Comparison of ENCODE assay signal across 8 mouse cellular contexts in genomic region chr4:47092387-47093021, GRCm38 (mm10). TPM values are rescaled to one million over a fixed set of nuclear protein-coding genes. Genes with fewer than 3 reads are reported as not detected.
DNase-seq lines count a peak whose midpoint lies in the region; ATAC-seq and TF ChIP-seq lines count a peak whose summit lies in the region.

No protein-coding gene starts in this region.

- no peak for DNase-seq in liver, adult 2 months (ENCODE audit: extremely low read depth, low read depth, low spot score)
- DNase-seq in liver = no peak
- DNase-seq in liver, postnatal 0 days = no peak
- peak; percentile 38 for DNase-seq in thymus, postnatal 0 days (ENCODE audit: low spot score)
- no peak for DNase-seq in adrenal gland, adult 18-20 months (ENCODE audit: low spot score in 2 of 2)
- no peak for DNase-seq in layer of hippocampus, postnatal 36 days

- no peak overlapping the region for H3K27ac ChIP-seq in liver, adult 2 months (replicated peaks; ENCODE audit: insufficient read depth, low read depth, low read length)
- H3K27ac ChIP-seq in hindbrain, embryonic 15.5 days (replicated peaks) = no peak overlapping the region
- H3K27ac ChIP-seq in liver, postnatal 0 days (ENCODE audit: low read depth) = no peak overlapping the region

- peaks cover 12% of the 10 kb centered on the region for H3K27me3 ChIP-seq in liver, adult 2 months (ENCODE audit: control insufficient read depth, insufficient read depth, low read length)
- H3K27me3 ChIP-seq in hindbrain, embryonic 15.5 days = peaks cover 29% of the 10 kb centered on the region
- H3K27me3 ChIP-seq in liver, postnatal 0 days (ENCODE audit: insufficient read depth, low read length) = peaks cover 37% of the 10 kb centered on the region

- H3K79me2 ChIP-seq in liver, adult 2 months (ENCODE audit: control insufficient read depth, insufficient read depth, low read length) = no peaks in the 10 kb centered on the region

- H3K9ac ChIP-seq in liver, adult 2 months (ENCODE audit: low read depth, low read length) = no peak overlapping the region
- peak overlapping the region; percentile 71 for H3K9ac ChIP-seq in hindbrain, embryonic 15.5 days
- H3K9ac ChIP-seq in liver, postnatal 0 days (replicated peaks) = no peak overlapping the region

- 0 out of 2 replicates have a peak, but pooled peaks have one; percentile 22 for ATAC-seq in common myeloid progenitor, adult 5-6 weeks (replicated peaks; ENCODE audit: low read depth, poor library complexity, severe bottlenecking)
- ATAC-seq in hindbrain, embryonic 15.5 days (ENCODE audit: low FRiP score, low read depth) = peak; percentile 49; the same call in 1 of the 2 replicates
- ATAC-seq in liver, postnatal 0 days = no peak

- WGBS in liver, adult 2 months = 9% methylated on average over 21 of the region's 21 CpGs
- WGBS in hindbrain, embryonic 15.5 days = under 1% methylated on average over 21 of the region's 21 CpGs
- 3% methylated on average over 21 of the region's 21 CpGs for WGBS in liver, postnatal 0 days (ENCODE audit: insufficient replicate concordance)

- H3K36me3 ChIP-seq in liver, adult 2 months (ENCODE audit: control insufficient read depth, insufficient read depth, low read length) = no peaks in the 10 kb centered on the region
- H3K36me3 ChIP-seq in hindbrain, embryonic 15.5 days = no peaks in the 10 kb centered on the region
- no peaks in the 10 kb centered on the region for H3K36me3 ChIP-seq in liver, postnatal 0 days (replicated peaks; ENCODE audit: insufficient read depth, low read length)

- no peak for TF ChIP-seq POLR2A in liver, adult 2 months (IDR thresholded peaks at IDR 0.05; ENCODE audit: extremely low read depth, insufficient read depth, low read length)

- peak overlapping the region; percentile 60; the same call in 1 of the 2 replicates for H3K4me3 ChIP-seq in liver, adult 2 months (ENCODE audit: insufficient read depth, low read depth, low read length)
- H3K4me3 ChIP-seq in hindbrain, embryonic 15.5 days = peak overlapping the region; percentile 77
- H3K4me3 ChIP-seq in liver, postnatal 0 days (ENCODE audit: low read depth, low read length) = peak overlapping the region; percentile 57

- no peak for TF ChIP-seq EP300 in liver, postnatal 0 days (IDR thresholded peaks at IDR 0.05; ENCODE audit: low read depth)

- TF ChIP-seq CTCF in liver, adult 2 months (IDR thresholded peaks at IDR 0.05; ENCODE audit: low read depth, low read length) = no peak
- TF ChIP-seq CTCF in liver, postnatal 0 days (IDR thresholded peaks at IDR 0.05; ENCODE audit: low read depth) = no peak

- H3K4me1 ChIP-seq in liver, adult 2 months (ENCODE audit: control insufficient read depth, insufficient read depth, low read length) = peaks cover 2% of the 10 kb centered on the region; the same call in 1 of the 2 replicates
- H3K4me1 ChIP-seq in hindbrain, embryonic 15.5 days (replicated peaks) = peaks cover 14% of the 10 kb centered on the region
- peaks cover 7% of the 10 kb centered on the region for H3K4me1 ChIP-seq in liver, postnatal 0 days (ENCODE audit: insufficient read depth)

- peak overlapping the region; percentile 99 for H3K4me2 ChIP-seq in hindbrain, embryonic 15.5 days
- H3K4me2 ChIP-seq in liver, postnatal 0 days (ENCODE audit: low read depth, low read length) = peak overlapping the region; percentile 76

- H3K9me3 ChIP-seq in hindbrain, embryonic 15.5 days = no peaks in the 10 kb centered on the region
- no peaks in the 10 kb centered on the region for H3K9me3 ChIP-seq in liver, postnatal 0 days (ENCODE audit: low read length)

RNA-seq across cellular contexts. Expression of gene Galnt12, which starts 0.8 kb away (rescaled TPM):
- 0.18 and 0.20 TPM in 2 replicates for total RNA-seq in liver, adult 2 months (2014; rRNA removed)
- 0.21 and 0.22 TPM in 2 replicates for polyA plus RNA-seq in liver, adult 2 months (2012; rRNA removed)
- 1.9 and 3.0 TPM in 2 replicates for total RNA-seq in common myeloid progenitor, adult 5-6 weeks (2017)
- polyA plus RNA-seq in hindbrain, embryonic 15.5 days (2015; fragmentation: Nextera tagmentation; extraction: Ambion mirVana) = 1.0 and 1.5 TPM in 2 replicates
- polyA plus RNA-seq in liver, postnatal 0 days (2015; fragmentation: Nextera tagmentation; extraction: Ambion mirVana) = 0.63 and 0.69 TPM in 2 replicates
- 35.3 and 37.1 TPM in 2 replicates for polyA plus RNA-seq in thymus, postnatal 0 days (2015; fragmentation: Nextera tagmentation; extraction: Ambion mirVana)
- 1 to 10 TPM in 1 of 2 experiments, under 1 TPM in 1; 0.73 to 1.1 TPM for total RNA-seq in adrenal gland, adult 18-20 months (2021)
- total RNA-seq in layer of hippocampus, postnatal 36 days (2021) = 1 to 10 TPM; 1.2 TPM

RNA-seq across cellular contexts. Expression of gene Anks6, which starts 35.3 kb away (rescaled TPM):
- 0.20 and 0.46 TPM in 2 replicates for total RNA-seq in liver, adult 2 months (2014; rRNA removed)
- polyA plus RNA-seq in liver, adult 2 months (2012; rRNA removed) = 0.40 and 0.46 TPM in 2 replicates
- 1.5 and 2.1 TPM in 2 replicates for total RNA-seq in common myeloid progenitor, adult 5-6 weeks (2017)
- 3.7 and 5.1 TPM in 2 replicates for polyA plus RNA-seq in hindbrain, embryonic 15.5 days (2015; fragmentation: Nextera tagmentation; extraction: Ambion mirVana)
- polyA plus RNA-seq in liver, postnatal 0 days (2015; fragmentation: Nextera tagmentation; extraction: Ambion mirVana) = 0.07 and 0.14 TPM in 2 replicates
- polyA plus RNA-seq in thymus, postnatal 0 days (2015; fragmentation: Nextera tagmentation; extraction: Ambion mirVana) = 0.94 and 0.99 TPM in 2 replicates
- 1 to 10 TPM; 3.6 to 4.7 TPM for total RNA-seq in adrenal gland, adult 18-20 months (2021)
- total RNA-seq in layer of hippocampus, postnatal 36 days (2021) = 10 to 100 TPM; 22.3 to 26.1 TPM
